Mouse (Mus musculus) lung, embryonic 16.5 days (tissue): ENCODE data around the gene Spag17. TPM values are rescaled to one million over a fixed set of nuclear protein-coding genes. Genes with fewer than 3 reads are reported as not detected.

Experiments used
- ATAC-seq: fragments of 200-750 bp; cut with Nextera tagmentation; 2 replicates; pipeline ENCODE4 v1.8.0; 2017; ENCODE audit warnings: low read depth, mild to moderate bottlenecking, moderate library complexity
- H3K27ac ChIP-seq: fragments of 300-500 bp; sonication (generic); 2 replicates; pipeline ENCODE4 v1.5.1; 2014; ENCODE audit warnings: mild to moderate bottlenecking, control low read depth, low read length
- H3K27me3 ChIP-seq: fragments of 300-500 bp; sonication (generic); 2 replicates; pipeline ENCODE4 v1.6.1; 2014; ENCODE audit warnings: low read depth, low read length, mixed read lengths; ENCODE audit not compliant: control insufficient read depth, insufficient read depth
- H3K36me3 ChIP-seq: fragments of 300-500 bp; sonication (generic); 2 replicates; pipeline ENCODE4 v1.6.1; 2014; ENCODE audit warnings: low read length; ENCODE audit not compliant: control insufficient read depth, insufficient read depth
- H3K4me1 ChIP-seq: fragments of 300-500 bp; sonication (generic); replicated peaks from 2 replicates; pipeline ENCODE4 v1.6.1; 2014; ENCODE audit warnings: low read length, mixed read lengths; ENCODE audit not compliant: control insufficient read depth, insufficient read depth
- H3K4me2 ChIP-seq: fragments of 300-500 bp; sonication (generic); 2 replicates; pipeline ENCODE4 v1.6.1; 2014; ENCODE audit warnings: low read depth, low read length, control low read depth
- H3K4me3 ChIP-seq: fragments of 300-500 bp; sonication (generic); 2 replicates; pipeline ENCODE4 v1.5.1; 2014; ENCODE audit warnings: mild to moderate bottlenecking, low read length, control low read depth
- H3K9ac ChIP-seq: fragments of 300-500 bp; sonication (generic); 2 replicates; pipeline ENCODE4 v1.6.1; 2014; ENCODE audit warnings: low read length, control low read depth
- H3K9me3 ChIP-seq: fragments of 300-500 bp; sonication (generic); 2 replicates; pipeline ENCODE4 v1.6.1; 2016; ENCODE audit warnings: low read length; ENCODE audit not compliant: control insufficient read depth
- whole genome bisulfite sequencing: fragments of 180-500 bp; shearing (Covaris S2); extraction: QIAGEN DNeasy Blood & Tissue Kit; methylation state at CpG from one replicate; pipeline ENCODE4 v1.1.7; 2014; 5-methylcytosine and 5-hydroxymethylcytosine counted together
- polyA plus RNA-seq: library from polyadenylated mRNA; unstranded; fragments of >200 nt; fragmentation: Nextera tagmentation; extraction: Ambion mirVana; gene quantifications from 2 replicates; pipeline ENCODE4 v1.2.1, GENCODE M21; 2015

Spag17 gene
- polyA plus RNA-seq, 1 experiment from 2014 or later, result 5.8 TPM

GRCm38 (mm10) chr3:100031291-100031690, 146.1 kb downstream of the Spag17 start:
- H3K9ac ChIP-seq, result no peak overlapping the region
- H3K9me3 ChIP-seq, result no peaks in the 10 kb centered on the region
- WGBS, result 36% methylated on average over 4 of the region's 4 CpGs
- no peak overlapping the region for H3K4me3 ChIP-seq
- H3K4me2 ChIP-seq, result no peak overlapping the region
- no peak for ATAC-seq
- H3K36me3 ChIP-seq, result no peaks in the 10 kb centered on the region
- no peaks in the 10 kb centered on the region for H3K4me1 ChIP-seq
- no peak overlapping the region for H3K27ac ChIP-seq
- no peaks in the 10 kb centered on the region for H3K27me3 ChIP-seq

- H3K4me1 ChIP-seq, result no peaks in the 10 kb centered on the region
- ATAC-seq, result no peak
- H3K9ac ChIP-seq, result no peak overlapping the region
- H3K27ac ChIP-seq, result no peak overlapping the region
- no peaks in the 10 kb centered on the region for H3K36me3 ChIP-seq
- H3K9me3 ChIP-seq, result no peaks in the 10 kb centered on the region
- H3K27me3 ChIP-seq, result no peaks in the 10 kb centered on the region
- WGBS, result 43% methylated on average over 1 of the region's 1 CpGs
- H3K4me3 ChIP-seq, result no peak overlapping the region
- no peak overlapping the region for H3K4me2 ChIP-seq
Measured at GRCm38 (mm10) chr3:100032969-100033368, 147.8 kb downstream of the Spag17 start.

GRCm38 (mm10) chr3:100034366-100034956, 149.3 kb downstream of the Spag17 start:
- no peak for ATAC-seq

DNA sequence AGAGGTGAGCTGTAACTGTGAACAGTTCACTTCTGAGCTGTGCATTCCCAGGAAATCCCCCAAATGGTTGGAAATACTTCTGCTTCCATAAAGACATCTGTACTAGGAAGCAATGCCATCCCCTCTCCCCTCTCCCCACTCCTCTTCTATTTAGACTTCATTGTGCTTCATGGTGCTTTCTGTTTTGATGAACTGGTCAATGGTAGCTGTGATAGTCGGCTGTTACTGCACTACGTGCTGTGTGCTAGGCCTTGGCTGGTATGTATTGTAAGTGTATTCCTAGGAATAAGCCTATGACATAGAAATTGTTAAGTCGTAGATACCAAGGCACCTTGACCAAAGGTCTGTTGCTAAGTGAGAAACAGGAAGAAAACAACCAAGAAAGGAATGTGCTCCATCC, 149.9 kb downstream of the Spag17 start:
- Histone ChIP-seq H3K27me3 (no peaks in the 10 kb centered on the region), H3K27ac (no peak overlapping the region), H3K4me1 (no peaks in the 10 kb centered on the region), H3K36me3 (no peaks in the 10 kb centered on the region), H3K9me3 (no peaks in the 10 kb centered on the region), H3K9ac (no peak overlapping the region), H3K4me3 (no peak overlapping the region), H3K4me2 (no peak overlapping the region)
- WGBS, result 83% methylated on average over 3 of the region's 3 CpGs
- no peak for ATAC-seq

More at GRCm38 (mm10) chr3:100034366-100034956, 149.3 kb downstream of the Spag17 start:
- no peaks in the 10 kb centered on the region for H3K27me3 ChIP-seq
- 72% methylated on average over 4 of the region's 4 CpGs for WGBS
- no peak overlapping the region for H3K9ac ChIP-seq
- no peak overlapping the region for H3K4me3 ChIP-seq
- no peaks in the 10 kb centered on the region for H3K4me1 ChIP-seq
- no peaks in the 10 kb centered on the region for H3K36me3 ChIP-seq
- H3K4me2 ChIP-seq, result no peak overlapping the region
- no peaks in the 10 kb centered on the region for H3K9me3 ChIP-seq
- no peak overlapping the region for H3K27ac ChIP-seq

DNA sequence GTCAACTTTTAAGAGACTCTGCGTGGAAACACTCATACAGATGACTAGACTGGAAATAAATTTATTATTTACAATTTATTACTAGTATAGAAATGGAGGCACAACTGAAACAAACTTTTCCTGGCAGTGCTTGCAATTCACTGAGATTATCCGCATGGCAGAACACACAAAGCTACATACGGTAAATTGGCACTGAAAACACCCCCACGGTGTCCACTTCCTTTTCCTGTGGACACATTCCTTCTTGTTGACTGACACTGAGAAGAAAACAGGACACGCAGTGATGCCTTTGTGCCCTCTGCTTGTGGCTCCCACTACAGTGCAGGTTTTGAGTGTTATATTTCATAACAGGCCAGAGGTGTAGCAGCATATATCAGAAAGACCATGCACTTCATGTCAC, 151.6 kb downstream of the Spag17 start:
- Histone ChIP-seq H3K9me3 (no peaks in the 10 kb centered on the region), H3K4me2 (no peak overlapping the region), H3K27me3 (no peaks in the 10 kb centered on the region), H3K27ac (no peak overlapping the region), H3K4me3 (no peak overlapping the region), H3K36me3 (no peaks in the 10 kb centered on the region), H3K9ac (no peak overlapping the region), H3K4me1 (no peaks in the 10 kb centered on the region)
- WGBS, result 63% methylated on average over 5 of the region's 5 CpGs
- ATAC-seq, result no peak

- Histone ChIP-seq H3K9ac (no peak overlapping the region), H3K27me3 (no peaks in the 10 kb centered on the region), H3K27ac (no peak overlapping the region), H3K4me1 (no peaks in the 10 kb centered on the region), H3K4me3 (no peak overlapping the region), H3K36me3 (no peaks in the 10 kb centered on the region), H3K4me2 (no peak overlapping the region), H3K9me3 (no peaks in the 10 kb centered on the region)
- WGBS, result 76% methylated on average over 1 of the region's 1 CpGs
- ATAC-seq, result no peak
Measured at GRCm38 (mm10) chr3:100074406-100074805, 189.2 kb downstream of the Spag17 start.

DNA sequence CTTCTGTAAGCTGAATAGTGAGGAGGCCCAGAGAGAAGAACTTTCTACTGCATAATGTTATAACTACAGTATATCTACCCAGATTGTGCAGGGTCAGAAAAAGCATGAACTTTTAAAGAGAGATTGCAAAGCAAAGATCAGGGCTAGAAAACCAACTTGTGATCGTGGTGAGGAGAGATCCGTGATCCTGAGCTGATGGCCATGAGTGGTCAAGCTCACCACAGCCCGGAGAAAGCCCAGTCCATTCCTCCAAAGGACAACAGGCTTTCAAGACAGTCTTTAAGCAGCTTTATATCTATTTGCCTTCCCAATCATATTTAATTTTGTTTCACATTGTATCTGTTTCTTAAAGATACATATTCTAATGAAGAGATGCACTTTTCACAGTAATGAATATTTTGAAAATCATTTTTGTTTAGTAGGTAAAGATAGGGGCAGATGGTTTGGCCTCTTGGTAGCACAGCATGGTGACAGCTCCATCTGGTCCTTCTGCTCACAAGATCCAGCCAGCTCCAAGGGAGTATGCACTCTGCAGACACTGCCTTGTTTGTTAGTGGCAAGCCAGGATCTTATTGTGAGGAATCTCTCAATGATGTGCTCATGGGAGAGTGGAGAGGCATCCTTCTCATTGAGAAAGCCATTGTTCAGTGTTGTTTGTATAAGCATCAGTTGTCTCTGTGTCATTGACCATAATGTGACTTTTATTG, 217.3 kb downstream of the Spag17 start:
- no peak overlapping the region for H3K27ac ChIP-seq
- H3K4me3 ChIP-seq, result no peak overlapping the region
- no peaks in the 10 kb centered on the region for H3K27me3 ChIP-seq
- no peaks in the 10 kb centered on the region for H3K9me3 ChIP-seq
- ATAC-seq, result no peak
- H3K4me1 ChIP-seq, result no peaks in the 10 kb centered on the region
- no peaks in the 10 kb centered on the region for H3K36me3 ChIP-seq
- 86% methylated on average over 3 of the region's 3 CpGs for WGBS
- no peak overlapping the region for H3K9ac ChIP-seq
- no peak overlapping the region for H3K4me2 ChIP-seq

GRCm38 (mm10) chr3:100106736-100107135, 221.5 kb downstream of the Spag17 start:
- Histone ChIP-seq H3K4me1 (no peaks in the 10 kb centered on the region), H3K27ac (no peak overlapping the region), H3K4me2 (no peak overlapping the region), H3K9me3 (no peaks in the 10 kb centered on the region), H3K4me3 (no peak overlapping the region), H3K36me3 (no peaks in the 10 kb centered on the region), H3K27me3 (no peaks in the 10 kb centered on the region), H3K9ac (no peak overlapping the region)
- ATAC-seq, result no peak
- WGBS, result 69% methylated on average over 2 of the region's 2 CpGs

DNA sequence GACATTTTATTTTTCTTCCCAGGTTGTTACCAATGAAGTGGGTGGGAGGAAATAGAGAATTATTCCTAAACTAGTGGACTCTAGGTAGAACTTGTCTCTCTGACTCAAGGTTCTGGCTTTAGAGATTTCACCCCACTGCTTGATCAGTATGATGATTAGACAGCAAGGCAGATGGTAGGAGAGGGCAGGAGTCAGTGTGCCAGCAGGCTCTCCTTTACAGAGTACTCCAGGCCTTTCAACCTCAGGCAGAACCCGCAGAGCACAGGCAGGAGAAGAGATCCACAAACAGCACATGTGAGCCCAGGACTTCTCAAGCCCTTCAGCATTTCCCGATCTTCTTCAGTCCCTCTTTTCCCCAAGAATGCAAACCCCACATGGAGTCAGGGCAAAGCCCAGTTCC, 233.5 kb downstream of the Spag17 start:
- no peaks in the 10 kb centered on the region for H3K9me3 ChIP-seq
- no peak overlapping the region for H3K4me2 ChIP-seq
- no peaks in the 10 kb centered on the region for H3K4me1 ChIP-seq
- no peak overlapping the region for H3K4me3 ChIP-seq
- H3K9ac ChIP-seq, result no peak overlapping the region
- H3K27me3 ChIP-seq, result no peaks in the 10 kb centered on the region
- 71% methylated on average over 2 of the region's 2 CpGs for WGBS
- H3K27ac ChIP-seq, result no peak overlapping the region
- no peak for ATAC-seq
- no peaks in the 10 kb centered on the region for H3K36me3 ChIP-seq
